Mouse (Mus musculus): ENCODE data around the gene Ccnf.

GRCm38 (mm10) chr17:24227941-24228340, 23.3 kb downstream of the Ccnf start:
- TF ChIP-seq CTCF (conservative IDR thresholded peaks at IDR 0.05 in 1 of 2, IDR thresholded peaks at IDR 0.05 in 1 of 2; ENCODE audit: low read depth in 2 of 2, low read length in 2 of 2) = no peak
- TF ChIP-seq E2F4 (IDR thresholded peaks at IDR 0.05; ENCODE audit: insufficient replicate concordance, low read depth, low read length) = no peak
- no peak for TF ChIP-seq POLR2AphosphoS2 (IDR thresholded peaks at IDR 0.05; ENCODE audit: low read depth, low read length)
- no peak for TF ChIP-seq POLR2A (IDR thresholded peaks at IDR 0.05; ENCODE audit: low read depth, low read length)
- TF ChIP-seq NRF1 (IDR thresholded peaks at IDR 0.05; ENCODE audit: low read depth, low read length) = no peak
- TF ChIP-seq CHD2 (IDR thresholded peaks at IDR 0.05; ENCODE audit: low read length) = no peak
- TF ChIP-seq JUND (conservative IDR thresholded peaks at IDR 0.05; ENCODE audit: low read depth, low read length) = no peak
- no peak for TF ChIP-seq MEF2A (IDR thresholded peaks at IDR 0.05; ENCODE audit: borderline replicate concordance, low read depth, low read length)
- TF ChIP-seq TBP (conservative IDR thresholded peaks at IDR 0.05; ENCODE audit: low read depth, low read length) = no peak
- no peak for TF ChIP-seq USF2 (conservative IDR thresholded peaks at IDR 0.05; ENCODE audit: low read depth, low read length)
